Mouse (Mus musculus): ENCODE measurements at regions not wholly inside any gene's neighbourhood (a gene's known extent, or its start where the extent isn't known, plus 50 kb on each side); places are given as distances from the start of the nearest gene placed in this dataset.
"Not testable (repeated sequence)": the region's sequence is repeated elsewhere in the genome, so short reads cannot be mapped to it uniquely, and the experiment has no call there.

GRCm38 (mm10) chr9:5424236-5424635 lies 79.0 kb downstream of the Casp12 start:
- DNase-seq (ENCODE audit: extremely low spot score in 1 of 2, low spot score in 2 of 2), result no peak
- intact Hi-C loops (cut with DNase I), result no loop called here

- no peak for DNase-seq (ENCODE audit: extremely low spot score in 1 of 2, low spot score in 2 of 2)
- intact Hi-C loops (cut with DNase I), result no loop called here
Measured at GRCm38 (mm10) chr9:5448180-5448579, 103.0 kb downstream of the Casp12 start.

- DNase-seq (ENCODE audit: extremely low spot score in 1 of 2, low spot score in 2 of 2), result no peak
- intact Hi-C loops (cut with DNase I), result no loop called here
Measured at GRCm38 (mm10) chr9:5456606-5457005, 111.4 kb downstream of the Casp12 start.

- intact Hi-C loops (cut with DNase I), result no loop called here
- DNase-seq (ENCODE audit: extremely low spot score in 1 of 2, low spot score in 2 of 2), result peak in 1 of 2 experiments; percentile 37
Measured at GRCm38 (mm10) chr9:5472012-5472411, 126.8 kb downstream of the Casp12 start.

GRCm38 (mm10) chr9:5474271-5474670 lies 129.0 kb downstream of the Casp12 start:
- intact Hi-C loops (cut with DNase I), result no loop called here
- DNase-seq (ENCODE audit: extremely low spot score in 1 of 2, low spot score in 2 of 2), result no peak

GRCm38 (mm10) chr9:5485258-5485657 lies 140.0 kb downstream of the Casp12 start:
- intact Hi-C loops (cut with DNase I), result no loop called here
- no peak for DNase-seq (ENCODE audit: extremely low spot score in 1 of 2, low spot score in 2 of 2)

- intact Hi-C loops (cut with DNase I), result no loop called here
- peak in 1 of 2 experiments; percentile 51 for DNase-seq (ENCODE audit: extremely low spot score in 1 of 2, low spot score in 2 of 2)
Measured at GRCm38 (mm10) chr9:5496837-5497236, 151.6 kb downstream of the Casp12 start.

GRCm38 (mm10) chr9:5498306-5498705 lies 153.1 kb downstream of the Casp12 start:
- intact Hi-C loops (cut with DNase I), result no loop called here
- peak in 1 of 2 experiments; percentile 10 for DNase-seq (ENCODE audit: extremely low spot score in 1 of 2, low spot score in 2 of 2)

- DNase-seq (ENCODE audit: extremely low spot score in 1 of 2, low spot score in 2 of 2), result no peak
- intact Hi-C loops (cut with DNase I), result no loop called here
Measured at GRCm38 (mm10) chr9:5525762-5526360, 180.6 kb downstream of the Casp12 start.

- DNase-seq (ENCODE audit: extremely low spot score in 1 of 2, low spot score in 2 of 2), result no peak
- intact Hi-C loops (cut with DNase I), result no loop called here
Measured at GRCm38 (mm10) chr9:5542604-5543003, 197.4 kb downstream of the Casp12 start.

GRCm38 (mm10) chr9:5575072-5575471 lies 229.8 kb downstream of the Casp12 start:
- DNase-seq (ENCODE audit: extremely low spot score in 1 of 2, low spot score in 2 of 2), result no peak
- intact Hi-C loops (cut with DNase I), result no loop called here

GRCm38 (mm10) chr9:5578168-5578567 lies 232.9 kb downstream of the Casp12 start:
- DNase-seq (ENCODE audit: extremely low spot score in 1 of 2, low spot score in 2 of 2); intact Hi-C loops (cut with DNase I): not testable (repeated sequence)

- intact Hi-C loops (cut with DNase I), result no loop called here
- DNase-seq (ENCODE audit: extremely low spot score in 1 of 2, low spot score in 2 of 2), result no peak
Measured at GRCm38 (mm10) chr9:5595891-5596635, 250.8 kb downstream of the Casp12 start.

GRCm38 (mm10) chr9:5604019-5604418 lies 258.8 kb downstream of the Casp12 start:
- intact Hi-C loops (cut with DNase I), result no loop called here
- DNase-seq (ENCODE audit: extremely low spot score in 1 of 2, low spot score in 2 of 2), result peak in 1 of 2 experiments; percentile 0

GRCm38 (mm10) chr9:5605015-5605414 lies 259.8 kb downstream of the Casp12 start:
- intact Hi-C loops (cut with DNase I), result no loop called here
- no peak for DNase-seq (ENCODE audit: extremely low spot score in 1 of 2, low spot score in 2 of 2)

GRCm38 (mm10) chr9:5616725-5617124 lies 271.5 kb downstream of the Casp12 start:
- DNase-seq (ENCODE audit: extremely low spot score in 1 of 2, low spot score in 2 of 2), result no peak
- intact Hi-C loops (cut with DNase I), result no loop called here

- intact Hi-C loops (cut with DNase I), result no loop called here
Measured at GRCm38 (mm10) chr9:5623396-5623795, 278.2 kb downstream of the Casp12 start.

GRCm38 (mm10) chr9:5627521-5627920 lies 282.3 kb downstream of the Casp12 start:
- intact Hi-C loops (cut with DNase I), result no loop called here
- no peak for DNase-seq (ENCODE audit: extremely low spot score in 1 of 2, low spot score in 2 of 2)

More at GRCm38 (mm10) chr9:5623396-5623795, 278.2 kb downstream of the Casp12 start:
- DNase-seq (ENCODE audit: extremely low spot score in 1 of 2, low spot score in 2 of 2), result no peak

GRCm38 (mm10) chr9:5634461-5634953 lies 289.3 kb downstream of the Casp12 start:
- intact Hi-C loops (cut with DNase I), result loop anchor here (10.0 kb wide), 1 partner anchor 1100 kb away; no protein-coding TSS in a partner anchor
- no peak for DNase-seq (ENCODE audit: extremely low spot score in 1 of 2, low spot score in 2 of 2)

- peak in 1 of 2 experiments; percentile 3 for DNase-seq (ENCODE audit: extremely low spot score in 1 of 2, low spot score in 2 of 2)
- intact Hi-C loops (cut with DNase I), result loop anchor here (10.0 kb wide), 1 partner anchor 1100 kb away; no protein-coding TSS in a partner anchor
Measured at GRCm38 (mm10) chr9:5634969-5635368, 289.7 kb downstream of the Casp12 start.

All from left cerebral cortex, postnatal 10 days (tissue).